Mouse (Mus musculus): ENCODE measurements around the gene Gm18596. TPM values are rescaled to one million over a fixed set of nuclear protein-coding genes. Genes with fewer than 3 reads are reported as not detected.
"Not testable (repeated sequence)": the region's sequence is repeated elsewhere in the genome, so short reads cannot be mapped to it uniquely, and the experiment has no call there.

Gene Gm18596
- not detected in 2 replicates for polyA plus RNA-seq (2015; fragmentation: Nextera tagmentation; extraction: Ambion mirVana)

GRCm38 (mm10) chr10:77741924-77742688 is at the start of gene Gm18596:
Gm18596 (minus strand) TSS chr10:77742638.
- not testable (repeated sequence) for H3K4me1 ChIP-seq; ATAC-seq (replicated peaks); H3K27me3 ChIP-seq; H3K36me3 ChIP-seq; H3K4me2 ChIP-seq (replicated peaks); H3K4me3 ChIP-seq; H3K9me3 ChIP-seq; H3K9ac ChIP-seq (replicated peaks)
- 0 out of 2 replicates have a peak within 1 kb of the TSS, but pooled peaks have one; percentile 15 for H3K27ac ChIP-seq (replicated peaks)
- WGBS: 47% methylated on average over 5 of the region's 5 CpGs

GRCm38 (mm10) chr10:77788621-77789020 is 46.2 kb upstream of the Gm18596 start:
- Histone ChIP-seq H3K4me1 (no peaks in the 10 kb centered on the region), H3K9ac (replicated peaks) (no peak overlapping the region), H3K27me3 (no peaks in the 10 kb centered on the region), H3K9me3 (no peaks in the 10 kb centered on the region), H3K4me2 (replicated peaks) (no peak overlapping the region), H3K4me3 (no peak overlapping the region), H3K36me3 (no peaks in the 10 kb centered on the region), H3K27ac (replicated peaks) (no peak overlapping the region)
- no peak for ATAC-seq (replicated peaks)
- 88% methylated on average over 2 of the region's 2 CpGs for WGBS

GRCm38 (mm10) chr10:77787876-77788275 is 45.4 kb upstream of the Gm18596 start, which contains the start of gene Gm7137:
Gm7137 (minus strand) TSS chr10:77788200.
- not testable (repeated sequence) for H3K4me1 ChIP-seq; H3K27me3 ChIP-seq; H3K27ac ChIP-seq (replicated peaks); H3K36me3 ChIP-seq; H3K9ac ChIP-seq (replicated peaks); H3K4me2 ChIP-seq (replicated peaks); ATAC-seq (replicated peaks); H3K9me3 ChIP-seq; H3K4me3 ChIP-seq
- 41% methylated on average over 1 of the region's 1 CpGs for WGBS

DNA sequence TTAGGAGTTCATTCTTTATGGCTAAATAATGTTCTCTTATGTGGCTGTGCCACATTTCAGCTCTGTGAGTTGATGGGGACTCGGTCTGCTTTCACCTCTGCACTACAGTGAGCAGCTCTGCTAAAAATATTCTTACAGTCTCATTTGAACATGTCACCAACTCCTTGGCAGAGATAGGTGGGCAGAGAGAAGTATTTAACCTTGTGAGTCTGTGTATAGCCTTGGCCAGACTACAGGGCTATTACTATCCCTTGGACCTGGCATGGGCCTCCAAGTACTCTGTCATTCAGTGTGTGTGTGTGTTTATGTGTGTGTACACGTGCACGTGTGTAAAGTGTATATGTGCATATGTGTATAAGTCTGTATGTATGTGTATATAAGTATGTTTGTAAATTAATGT is 41.0 kb upstream of the Gm18596 start:
- not testable (repeated sequence) for H3K4me1 ChIP-seq; H3K9ac ChIP-seq (replicated peaks); H3K27ac ChIP-seq (replicated peaks); H3K4me2 ChIP-seq (replicated peaks); ATAC-seq (replicated peaks); H3K9me3 ChIP-seq; H3K27me3 ChIP-seq; H3K4me3 ChIP-seq; H3K36me3 ChIP-seq
- 89% methylated on average over 3 of the region's 3 CpGs for WGBS

DNA sequence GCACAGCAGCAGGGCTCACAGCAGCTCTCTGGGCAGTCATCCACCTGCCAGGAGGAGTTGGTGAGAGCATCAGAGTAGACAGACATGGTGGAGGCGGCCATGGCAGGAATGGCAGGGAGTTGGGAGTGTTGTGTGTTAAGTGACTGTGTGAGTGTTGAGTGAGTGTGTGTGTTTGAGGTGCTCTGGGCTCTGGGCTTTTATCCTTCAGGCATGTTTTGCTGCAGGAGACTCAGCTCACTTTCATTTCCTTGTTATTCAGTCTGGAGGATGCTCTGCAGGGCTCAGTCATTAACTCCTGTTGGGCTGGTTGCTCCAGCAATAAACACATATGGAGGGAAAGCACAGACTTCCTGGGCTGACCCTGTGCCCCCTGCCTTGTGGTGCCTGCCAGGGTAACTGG is 40.0 kb upstream of the Gm18596 start, which contains the start of gene Gm3250:
Gene Gm3250 (minus strand): TSS at position 101 of the 400 bp plus-strand sequence.
- H3K4me1 ChIP-seq; H3K36me3 ChIP-seq; H3K9me3 ChIP-seq; H3K4me2 ChIP-seq (replicated peaks); ATAC-seq (replicated peaks); H3K9ac ChIP-seq (replicated peaks); H3K27ac ChIP-seq (replicated peaks); H3K27me3 ChIP-seq; H3K4me3 ChIP-seq: not testable (repeated sequence)
- WGBS: 75% methylated on average over 1 of the region's 1 CpGs

GRCm38 (mm10) chr10:77776844-77777243 is 34.4 kb upstream of the Gm18596 start, which contains the start of gene Gm7138:
Gm7138 (minus strand) TSS chr10:77776944.
- not testable (repeated sequence) for H3K27ac ChIP-seq (replicated peaks); H3K36me3 ChIP-seq; H3K27me3 ChIP-seq; H3K4me2 ChIP-seq (replicated peaks); H3K9ac ChIP-seq (replicated peaks); H3K9me3 ChIP-seq; H3K4me1 ChIP-seq; H3K4me3 ChIP-seq; ATAC-seq (replicated peaks)
- WGBS: 56% methylated on average over 1 of the region's 1 CpGs

DNA sequence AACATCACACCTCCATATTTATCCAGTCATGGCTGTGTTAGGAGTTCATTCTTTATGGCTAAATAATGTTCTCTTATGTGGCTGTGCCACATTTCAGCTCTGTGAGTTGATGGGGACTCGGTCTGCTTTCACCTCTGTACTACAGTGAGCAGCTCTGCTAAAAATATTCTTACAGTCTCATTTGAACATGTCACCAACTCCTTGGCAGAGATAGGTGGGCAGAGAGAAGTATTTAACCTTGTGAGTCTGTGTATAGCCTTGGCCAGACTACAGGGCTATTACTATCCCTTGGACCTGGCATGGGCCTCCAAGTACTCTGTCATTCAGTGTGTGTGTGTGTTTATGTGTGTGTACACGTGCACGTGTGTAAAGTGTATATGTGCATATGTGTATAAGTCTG is 29.7 kb upstream of the Gm18596 start:
- not testable (repeated sequence) for H3K27me3 ChIP-seq; H3K9me3 ChIP-seq; H3K4me1 ChIP-seq; H3K9ac ChIP-seq (replicated peaks); H3K4me2 ChIP-seq (replicated peaks); H3K4me3 ChIP-seq; H3K27ac ChIP-seq (replicated peaks); H3K36me3 ChIP-seq; ATAC-seq (replicated peaks)
- 97% methylated on average over 3 of the region's 3 CpGs for WGBS

GRCm38 (mm10) chr10:77771225-77771624 is 28.8 kb upstream of the Gm18596 start, which contains the start of gene Gm3238:
Gm3238 (minus strand) TSS chr10:77771325.
- 0 out of 2 replicates have a peak within 1 kb of the TSS, but pooled peaks have one; percentile 11 for H3K27ac ChIP-seq (replicated peaks)
- not testable (repeated sequence) for H3K9ac ChIP-seq (replicated peaks); H3K4me1 ChIP-seq; H3K27me3 ChIP-seq; H3K9me3 ChIP-seq; H3K36me3 ChIP-seq; H3K4me2 ChIP-seq (replicated peaks); H3K4me3 ChIP-seq; ATAC-seq (replicated peaks)
- 83% methylated on average over 1 of the region's 1 CpGs for WGBS

- H3K4me3 ChIP-seq: no peak overlapping the region
- no peak overlapping the region for H3K4me2 ChIP-seq (replicated peaks)
- no peaks in the 10 kb centered on the region for H3K36me3 ChIP-seq
- H3K27me3 ChIP-seq: no peaks in the 10 kb centered on the region
- 87% methylated on average over 1 of the region's 1 CpGs for WGBS
- no peak overlapping the region for H3K27ac ChIP-seq (replicated peaks)
- H3K9me3 ChIP-seq: no peaks in the 10 kb centered on the region
- no peak overlapping the region for H3K9ac ChIP-seq (replicated peaks)
- no peaks in the 10 kb centered on the region for H3K4me1 ChIP-seq
- ATAC-seq (replicated peaks): no peak
Measured at GRCm38 (mm10) chr10:77769727-77770126, 27.3 kb upstream of the Gm18596 start.

DNA sequence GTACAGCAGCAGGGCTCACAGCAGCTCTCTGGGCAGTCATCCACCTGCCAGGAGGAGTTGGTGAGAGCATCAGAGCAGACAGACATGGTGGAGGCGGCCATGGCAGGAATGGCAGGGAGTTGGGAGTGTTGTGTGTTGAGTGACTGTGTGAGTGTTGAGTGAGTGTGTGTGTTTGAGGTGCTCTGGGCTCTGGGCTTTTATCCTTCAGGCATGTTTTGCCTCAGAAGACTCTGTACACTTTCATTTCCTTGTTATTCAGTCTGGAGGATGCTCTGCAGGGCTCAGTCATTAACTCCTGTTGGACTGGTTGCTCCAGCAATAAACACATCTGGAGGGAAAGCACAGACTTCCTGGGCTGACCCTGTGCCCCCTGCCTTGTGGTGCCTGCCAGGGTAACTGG is 17.1 kb upstream of the Gm18596 start, which contains the start of gene Gm3233:
Gene Gm3233 (minus strand): TSS at position 101 of the 400 bp plus-strand sequence.
- H3K27me3 ChIP-seq; H3K36me3 ChIP-seq; H3K4me3 ChIP-seq; H3K27ac ChIP-seq (replicated peaks); ATAC-seq (replicated peaks); H3K9ac ChIP-seq (replicated peaks); H3K4me2 ChIP-seq (replicated peaks); H3K9me3 ChIP-seq; H3K4me1 ChIP-seq: not testable (repeated sequence)
- WGBS: no CpG with 5 or more reads among the region's 1 CpGs

GRCm38 (mm10) chr10:77753448-77753847 is 11.0 kb upstream of the Gm18596 start:
- Histone ChIP-seq H3K4me1 (no peaks in the 10 kb centered on the region), H3K27ac (replicated peaks) (no peak overlapping the region), H3K4me2 (replicated peaks) (no peak overlapping the region), H3K9me3 (no peaks in the 10 kb centered on the region), H3K9ac (replicated peaks) (no peak overlapping the region), H3K36me3 (no peaks in the 10 kb centered on the region), H3K27me3 (no peaks in the 10 kb centered on the region), H3K4me3 (no peak overlapping the region)
- ATAC-seq (replicated peaks): no peak

DNA sequence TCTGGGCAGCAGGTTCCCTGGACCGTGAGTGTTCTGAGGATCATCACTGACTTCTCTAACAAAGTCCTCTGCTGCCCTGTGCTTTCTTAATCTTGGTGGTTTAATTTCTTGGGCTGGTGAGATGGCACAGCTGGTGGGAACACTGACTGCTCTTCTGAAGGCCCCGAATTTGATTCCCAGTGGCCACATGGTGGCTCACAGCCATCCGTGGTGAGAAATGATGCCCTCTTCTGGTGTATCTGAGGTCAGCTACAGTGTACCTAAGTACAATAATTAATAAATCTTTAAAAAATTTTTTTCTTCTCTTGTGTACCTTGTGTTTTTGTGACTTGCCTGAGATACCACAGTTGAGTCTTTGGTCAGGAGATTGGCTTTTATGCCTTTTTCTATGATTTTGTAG is 9.9 kb upstream of the Gm18596 start:
- H3K9ac ChIP-seq (replicated peaks); H3K27me3 ChIP-seq; H3K4me3 ChIP-seq; H3K9me3 ChIP-seq; H3K4me2 ChIP-seq (replicated peaks); H3K27ac ChIP-seq (replicated peaks); ATAC-seq (replicated peaks); H3K36me3 ChIP-seq; H3K4me1 ChIP-seq: not testable (repeated sequence)
- WGBS: 66% methylated on average over 3 of the region's 3 CpGs

DNA sequence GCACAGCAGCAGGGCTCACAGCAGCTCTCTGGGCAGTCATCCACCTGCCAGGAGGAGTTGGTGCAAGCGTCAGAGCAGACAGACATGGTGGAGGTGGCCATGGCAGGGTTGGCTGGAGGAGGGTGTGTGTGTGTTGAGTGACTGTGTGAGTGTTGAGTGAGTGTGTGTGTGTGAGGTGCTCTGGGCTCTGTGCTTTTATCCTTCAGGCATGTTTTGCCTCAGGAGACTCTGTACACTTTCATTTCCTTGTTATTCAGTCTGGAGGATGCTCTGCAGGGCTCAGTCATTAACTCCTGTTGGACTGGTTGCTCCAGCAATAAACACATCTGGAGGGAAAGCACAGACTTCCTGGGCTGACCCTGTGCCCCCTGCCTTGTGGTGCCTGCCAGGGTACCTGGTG is 8.8 kb upstream of the Gm18596 start, which contains the start of gene Gm9736:
Gene Gm9736 (minus strand): TSS at position 101 of the 400 bp plus-strand sequence.
- 71% methylated on average over 1 of the region's 1 CpGs for WGBS
- H3K27ac ChIP-seq (replicated peaks); H3K27me3 ChIP-seq: not testable (repeated sequence)

More for the DNA sequence above, 8.8 kb upstream of the Gm18596 start, which contains the start of gene Gm9736:
- H3K4me3 ChIP-seq; H3K4me1 ChIP-seq; H3K36me3 ChIP-seq; ATAC-seq (replicated peaks); H3K4me2 ChIP-seq (replicated peaks); H3K9ac ChIP-seq (replicated peaks); H3K9me3 ChIP-seq: not testable (repeated sequence)
